Mouse (Mus musculus) forebrain, embryonic 14.5 days (tissue): ENCODE results near the gene C2cd2l. TPM values are rescaled to one million over a fixed set of nuclear protein-coding genes. Genes with fewer than 3 reads are reported as not detected.

Experiments used
- ATAC-seq: fragments of 200-750 bp; cut with Nextera tagmentation; 2 replicates; pipeline ENCODE4 v1.8.0; 2017; ENCODE audit warnings: mild to moderate bottlenecking, moderate library complexity
- DNase-seq: peaks from one replicate; pipeline ENCODE4 v3.0.0-alpha.2; 2015; ENCODE audit warnings: low spot score
- H3K27ac ChIP-seq: fragments of 300-500 bp; sonication (generic); 2 replicates; pipeline ENCODE4 v1.5.1; 2014; ENCODE audit warnings: low read depth, mild to moderate bottlenecking, control low read depth, low read length, moderate library complexity
- H3K27me3 ChIP-seq: fragments of 300-500 bp; sonication (generic); replicated peaks from 2 replicates; pipeline ENCODE4 v1.6.1; 2014; ENCODE audit warnings: low read length, control low read depth, mixed read lengths; ENCODE audit not compliant: control insufficient read depth, insufficient read depth
- H3K36me3 ChIP-seq: fragments of 300-500 bp; sonication (generic); 2 replicates; pipeline ENCODE4 v1.6.1; 2014; ENCODE audit warnings: low read length, control low read depth; ENCODE audit not compliant: control insufficient read depth, insufficient read depth
- H3K4me1 ChIP-seq: fragments of 300-500 bp; sonication (generic); 2 replicates; pipeline ENCODE4 v1.6.1; 2014; ENCODE audit warnings: antibody characterized with exemption, low read length, control low read depth; ENCODE audit not compliant: control insufficient read depth, insufficient read depth
- H3K4me2 ChIP-seq: fragments of 300-500 bp; sonication (generic); 2 replicates; pipeline ENCODE4 v1.6.1; 2014; ENCODE audit warnings: mild to moderate bottlenecking, control low read depth, low read length
- H3K4me3 ChIP-seq: fragments of 300-500 bp; sonication (generic); 2 replicates; pipeline ENCODE4 v1.5.1; 2014; ENCODE audit warnings: low read depth, low read length, control low read depth
- H3K9ac ChIP-seq: fragments of 300-500 bp; sonication (generic); 2 replicates; pipeline ENCODE4 v1.6.1; 2014; ENCODE audit warnings: mild to moderate bottlenecking, low read length, control low read depth, moderate library complexity
- H3K9me3 ChIP-seq: fragments of 300-500 bp; sonication (generic); replicated peaks from 2 replicates; pipeline ENCODE4 v1.6.1; 2016; ENCODE audit warnings: low read length, control low read depth, mixed read lengths; ENCODE audit not compliant: control insufficient read depth
- WGBS: fragments of 180-500 bp; shearing (Covaris S2); extraction: QIAGEN DNeasy Blood & Tissue Kit; methylation state at CpG from one replicate; pipeline ENCODE4 v1.1.7; 2014; 5-methylcytosine and 5-hydroxymethylcytosine counted together
- polyA plus RNA-seq: library from polyadenylated mRNA; unstranded; fragments of >200 nt; fragmentation: Nextera tagmentation; extraction: Ambion mirVana; gene quantifications from 2 replicates; pipeline ENCODE4 v1.2.1, GENCODE M21; 2014

C2cd2l gene
- polyA plus RNA-seq, 1 experiment from 2014 or later = 16.3 TPM

DNA sequence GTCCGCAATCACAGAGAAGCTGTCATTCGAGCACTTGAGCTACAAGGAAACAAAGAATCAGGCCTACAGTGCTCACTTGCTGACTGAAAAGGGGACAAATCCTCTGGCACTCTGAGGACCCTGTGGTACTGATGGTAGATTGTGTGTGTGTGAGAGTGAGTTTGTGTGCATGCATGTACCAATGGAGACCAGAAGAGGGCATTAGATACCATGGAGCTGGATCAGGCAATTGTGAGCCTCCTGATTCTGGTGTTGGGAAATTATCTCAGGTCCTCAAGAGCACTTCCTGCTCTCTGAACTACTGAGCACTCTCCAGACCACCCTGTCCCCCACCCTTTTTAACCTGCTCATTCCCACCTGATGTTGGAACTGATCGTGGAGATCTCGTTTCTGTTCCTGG is 28.5 kb upstream of the C2cd2l start:
- Histone ChIP-seq H3K27ac (no peak overlapping the region), H3K9me3 (no peaks in the 10 kb centered on the region), H3K27me3 (no peaks in the 10 kb centered on the region), H3K4me3 (no peak overlapping the region), H3K4me2 (no peak overlapping the region), H3K4me1 (no peaks in the 10 kb centered on the region; the same call in 1 of the 2 replicates), H3K36me3 (peaks cover 71% of the 10 kb centered on the region), H3K9ac (no peak overlapping the region)
- WGBS = 97% methylated on average over 4 of the region's 4 CpGs
- ATAC-seq = no peak
- DNase-seq = no peak

DNA sequence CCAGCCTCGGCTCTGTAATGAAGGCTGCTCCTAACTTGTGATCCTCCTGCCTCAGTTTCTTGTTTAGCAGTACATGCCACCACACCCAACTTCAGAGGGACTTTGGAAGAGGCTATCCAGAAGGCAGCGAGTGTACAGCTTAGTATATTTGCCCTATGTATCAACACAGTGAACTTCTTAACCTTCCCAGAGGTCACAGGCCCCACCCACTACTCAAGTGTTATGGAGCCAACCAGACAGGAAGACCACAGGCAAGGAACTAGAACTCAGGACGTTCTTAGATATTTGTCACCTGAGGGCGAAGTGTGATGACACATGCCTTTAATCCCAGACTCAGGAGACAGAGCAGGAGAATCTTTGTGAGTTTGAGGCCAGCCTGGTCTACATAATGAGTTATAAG is 27.5 kb upstream of the C2cd2l start:
- Histone ChIP-seq H3K9me3 (no peaks in the 10 kb centered on the region), H3K4me1 (peaks cover 5% of the 10 kb centered on the region), H3K27ac (no peak overlapping the region), H3K36me3 (peaks cover 62% of the 10 kb centered on the region), H3K9ac (no peak overlapping the region), H3K4me2 (no peak overlapping the region), H3K4me3 (no peak overlapping the region), H3K27me3 (no peaks in the 10 kb centered on the region)
- no peak for ATAC-seq
- 89% methylated on average over 4 of the region's 4 CpGs for WGBS
- DNase-seq = no peak

DNA sequence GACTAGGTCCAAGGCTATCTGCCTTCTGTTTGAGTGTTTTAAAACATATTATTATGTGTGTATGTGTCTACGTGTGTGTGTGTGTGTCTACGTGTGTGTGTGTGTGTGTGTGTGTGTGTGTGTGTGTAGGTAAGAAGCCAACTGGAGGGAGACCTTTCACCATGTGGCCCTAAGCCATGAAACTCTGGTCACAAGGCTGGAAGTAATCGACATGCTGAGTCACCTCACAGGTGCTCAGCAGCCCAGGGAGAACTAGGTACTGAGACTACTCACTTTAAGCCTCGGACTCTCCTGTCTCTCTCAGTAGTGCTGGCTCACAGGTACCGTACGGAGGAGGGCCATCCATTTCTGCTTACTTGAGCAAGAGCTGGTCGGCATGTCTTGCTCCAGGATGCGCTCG is 27.1 kb upstream of the C2cd2l start:
- WGBS = 91% methylated on average over 9 of the region's 9 CpGs
- Histone ChIP-seq H3K4me3 (no peak overlapping the region), H3K9me3 (no peaks in the 10 kb centered on the region), H3K4me1 (peaks cover 5% of the 10 kb centered on the region), H3K36me3 (peaks cover 58% of the 10 kb centered on the region), H3K27me3 (no peaks in the 10 kb centered on the region), H3K4me2 (no peak overlapping the region), H3K9ac (no peak overlapping the region), H3K27ac (no peak overlapping the region)
- DNase-seq = no peak
- no peak for ATAC-seq

DNA sequence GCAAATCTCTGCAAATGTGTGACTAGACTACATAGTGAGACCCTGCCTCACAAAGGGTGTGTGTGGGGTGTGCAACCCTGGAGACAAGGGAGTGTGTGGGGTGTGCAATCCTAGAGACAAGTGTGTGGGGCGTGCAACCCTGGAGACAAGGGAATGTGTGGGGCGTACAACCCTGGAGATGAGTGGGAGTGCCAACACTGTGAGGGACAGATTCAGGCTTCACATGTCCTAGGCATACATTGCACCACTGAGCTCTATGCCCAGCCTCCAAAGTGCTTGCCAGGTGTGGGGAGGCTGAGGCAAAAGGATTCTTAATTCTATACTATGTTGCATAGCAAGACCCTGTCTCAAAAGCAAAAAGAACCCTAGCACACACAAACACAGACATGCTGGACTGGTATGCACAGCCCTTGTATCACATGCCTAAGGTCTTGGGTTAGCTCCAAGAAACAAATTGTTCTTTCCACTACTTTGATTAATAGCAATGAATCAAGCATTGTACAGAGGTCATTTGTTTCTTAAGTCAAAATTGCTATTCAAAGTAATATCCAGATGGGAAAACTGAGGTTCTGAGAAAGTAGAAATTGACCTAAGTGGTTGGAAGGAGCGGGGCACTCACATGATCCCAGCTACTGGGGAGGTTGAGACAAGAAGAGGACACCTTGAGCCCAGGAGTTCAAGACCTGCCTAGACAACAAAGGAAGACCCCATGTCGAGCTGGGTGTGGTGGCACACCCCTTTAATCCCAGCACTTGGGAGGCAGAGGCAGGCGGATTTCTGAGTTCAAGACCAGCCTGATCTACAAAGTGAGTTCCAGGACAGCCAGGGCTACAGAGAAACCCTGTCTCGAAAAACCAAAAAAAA is 25.7 kb upstream of the C2cd2l start:
- no peak for DNase-seq
- WGBS = 88% methylated on average over 6 of the region's 6 CpGs

DNA sequence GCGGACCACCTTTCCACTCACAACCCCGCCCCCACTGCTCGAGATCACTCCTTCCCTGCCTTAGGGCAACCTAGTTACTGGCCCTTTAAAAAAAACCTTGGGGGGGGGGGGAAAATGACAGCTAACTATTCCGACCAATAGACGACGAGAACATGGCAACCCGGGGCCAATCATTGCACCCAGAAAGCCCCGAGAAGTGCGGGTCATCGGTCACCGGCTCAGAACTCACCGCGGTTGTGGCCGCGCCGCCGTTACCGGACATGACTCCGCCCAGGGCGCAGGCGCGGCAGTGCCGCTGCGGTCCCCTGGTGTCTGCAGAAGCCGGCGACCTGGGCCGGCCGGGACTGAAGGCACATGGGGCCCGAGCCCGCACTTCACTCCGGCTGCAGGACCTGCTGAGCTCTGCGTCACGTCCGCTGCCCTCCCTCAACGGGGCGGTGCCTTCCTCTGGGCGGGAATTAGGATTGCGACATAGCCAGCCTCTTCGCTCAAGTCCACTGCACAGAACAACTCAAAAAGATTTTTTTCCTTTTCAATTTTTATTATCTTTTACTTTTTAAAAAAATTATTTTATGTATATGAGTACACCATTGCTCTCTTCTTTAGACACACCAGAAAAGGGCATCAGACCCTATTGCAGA is 23.8 kb upstream of the C2cd2l start, which contains the start of gene Hmbs:
Gene Hmbs (minus strand): TSS at position 448 of the 641 bp plus-strand sequence.
- ATAC-seq (peak; percentile 97), DNase-seq (peak; percentile 95)
- Histone ChIP-seq H3K27me3 (no peaks in the 10 kb centered on the region), H3K27ac (peak within 1 kb of the TSS; percentile 94), H3K4me3 (peak within 1 kb of the TSS; percentile 70), H3K4me2 (peak within 1 kb of the TSS; percentile 70), H3K9me3 (no peaks in the 10 kb centered on the region), H3K36me3 (peaks cover 35% of the 10 kb centered on the region), H3K9ac (peak within 1 kb of the TSS; percentile 77), H3K4me1 (peaks cover 5% of the 10 kb centered on the region)
- under 1% methylated on average over 39 of the region's 39 CpGs for WGBS

More for the DNA sequence above, 25.7 kb upstream of the C2cd2l start:
- Histone ChIP-seq H3K9ac (no peak overlapping the region), H3K27ac (no peak overlapping the region), H3K27me3 (no peaks in the 10 kb centered on the region), H3K4me1 (peaks cover 5% of the 10 kb centered on the region), H3K4me2 (no peak overlapping the region), H3K4me3 (no peak overlapping the region), H3K36me3 (peaks cover 45% of the 10 kb centered on the region), H3K9me3 (no peaks in the 10 kb centered on the region)
- no peak for ATAC-seq

DNA sequence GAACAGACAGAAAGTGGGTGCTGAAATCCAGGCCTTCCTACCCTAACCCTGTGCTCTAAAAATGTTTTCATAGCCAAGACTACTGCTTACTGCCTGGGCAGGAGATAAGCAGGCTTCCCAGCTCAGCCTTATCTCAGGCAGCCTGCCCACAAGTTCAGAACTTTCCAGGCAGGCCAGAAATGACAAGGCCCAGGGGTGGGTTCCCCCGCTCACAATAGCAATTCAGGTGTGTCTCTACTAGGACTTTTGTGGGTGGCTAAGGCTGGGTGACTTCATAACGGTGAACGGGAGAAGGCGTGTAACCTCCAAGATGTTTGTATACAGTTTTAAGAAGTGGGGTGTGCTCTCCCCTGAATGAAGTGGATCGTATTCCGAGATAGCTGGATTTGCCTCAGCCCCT is 23.2 kb upstream of the C2cd2l start:
- peaks cover 34% of the 10 kb centered on the region for H3K36me3 ChIP-seq
- peak overlapping the region; percentile 94; the same call in 1 of the 2 replicates for H3K27ac ChIP-seq
- ATAC-seq = 0 out of 2 replicates have a peak, but pooled peaks have one; percentile 0
- H3K4me2 ChIP-seq = peak overlapping the region; percentile 70
- H3K9me3 ChIP-seq = no peaks in the 10 kb centered on the region
- peak overlapping the region; percentile 70 for H3K4me3 ChIP-seq
- peaks cover 5% of the 10 kb centered on the region for H3K4me1 ChIP-seq
- H3K9ac ChIP-seq = peak overlapping the region; percentile 77
- DNase-seq = no peak
- 11% methylated on average over 6 of the region's 6 CpGs for WGBS
- H3K27me3 ChIP-seq = no peaks in the 10 kb centered on the region

DNA sequence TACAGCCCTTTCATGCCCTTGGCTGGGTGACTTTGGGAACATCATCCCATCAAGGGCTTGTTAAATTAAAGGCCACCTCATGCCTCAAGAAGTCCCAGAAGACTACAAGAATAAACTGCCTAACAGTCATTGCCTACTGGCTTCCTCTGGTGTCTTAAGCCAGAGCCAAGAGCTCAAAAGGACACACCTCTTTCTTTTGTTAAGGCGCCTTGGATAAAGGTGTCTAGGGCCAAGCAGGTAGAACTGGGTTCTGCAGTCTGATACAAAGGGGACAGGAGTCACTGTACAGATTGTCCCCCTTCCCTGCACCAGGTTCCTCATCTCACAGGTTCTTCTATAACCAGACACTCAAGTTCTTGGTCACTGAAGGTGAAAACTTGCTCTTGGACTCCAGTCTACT is 22.5 kb upstream of the C2cd2l start:
- WGBS = 89% methylated on average over 1 of the region's 1 CpGs
- no peak overlapping the region for H3K27ac ChIP-seq
- H3K4me2 ChIP-seq = no peak overlapping the region
- H3K27me3 ChIP-seq = no peaks in the 10 kb centered on the region
- ATAC-seq (no peak), DNase-seq (no peak)
- H3K4me3 ChIP-seq = no peak overlapping the region
- H3K4me1 ChIP-seq = peaks cover 6% of the 10 kb centered on the region
- peaks cover 31% of the 10 kb centered on the region for H3K36me3 ChIP-seq
- peak overlapping the region; percentile 77; the same call in 1 of the 2 replicates for H3K9ac ChIP-seq
- no peaks in the 10 kb centered on the region for H3K9me3 ChIP-seq

DNA sequence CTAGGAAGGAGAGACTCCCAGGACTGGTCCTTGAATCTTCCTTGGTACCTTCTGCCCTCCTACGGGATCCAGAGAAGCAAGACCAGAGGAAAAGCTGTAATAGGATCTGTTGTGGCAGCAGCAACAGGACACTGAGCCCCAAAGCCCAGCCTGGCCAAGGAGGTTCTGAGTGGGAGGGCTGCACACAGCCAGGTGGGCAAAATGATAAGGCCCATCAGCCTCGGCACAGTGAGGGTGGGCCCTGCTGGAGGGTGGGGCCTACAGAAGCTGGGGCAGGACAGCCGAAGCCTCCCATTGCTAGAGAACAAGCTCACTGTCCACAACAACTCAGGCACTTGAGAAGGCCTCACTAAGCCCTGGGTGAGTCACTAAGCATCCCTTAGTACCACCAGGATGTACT is 22.1 kb upstream of the C2cd2l start:
- peaks cover 30% of the 10 kb centered on the region for H3K36me3 ChIP-seq
- no peak overlapping the region for H3K27ac ChIP-seq
- 80% methylated on average over 3 of the region's 3 CpGs for WGBS
- no peaks in the 10 kb centered on the region for H3K9me3 ChIP-seq
- H3K4me3 ChIP-seq = no peak overlapping the region
- DNase-seq = no peak
- no peak overlapping the region for H3K9ac ChIP-seq
- H3K4me1 ChIP-seq = peaks cover 10% of the 10 kb centered on the region
- no peak overlapping the region for H3K4me2 ChIP-seq
- no peaks in the 10 kb centered on the region for H3K27me3 ChIP-seq
- no peak for ATAC-seq

DNA sequence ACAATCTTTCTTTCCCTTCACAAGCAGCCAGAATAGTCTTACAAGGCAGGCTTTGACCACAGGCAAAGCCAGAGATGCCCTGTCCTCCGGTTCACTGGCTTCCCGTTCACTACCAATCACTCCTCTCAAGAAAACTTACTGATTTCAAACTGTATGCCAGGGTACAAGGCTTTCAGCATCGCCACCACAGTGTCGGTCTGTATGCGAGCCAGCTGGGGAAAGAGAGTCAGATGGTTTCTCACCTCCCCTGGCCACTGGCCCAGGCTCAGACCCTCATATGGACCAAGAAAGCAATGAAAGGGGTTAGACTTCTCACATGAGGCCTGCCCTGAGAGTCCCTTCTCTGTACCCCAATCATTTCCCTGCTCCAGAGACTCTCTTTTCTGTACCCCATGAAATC is 21.4 kb upstream of the C2cd2l start:
- Histone ChIP-seq H3K4me3 (no peak overlapping the region), H3K27me3 (no peaks in the 10 kb centered on the region), H3K4me2 (no peak overlapping the region), H3K4me1 (peaks cover 16% of the 10 kb centered on the region), H3K9me3 (no peaks in the 10 kb centered on the region), H3K27ac (no peak overlapping the region), H3K9ac (peak overlapping the region; percentile 10; the same call in 1 of the 2 replicates), H3K36me3 (peaks cover 30% of the 10 kb centered on the region)
- DNase-seq (no peak), ATAC-seq (no peak)
- WGBS = 91% methylated on average over 5 of the region's 5 CpGs
